Mouse (Mus musculus) kidney, postnatal 36 days (tissue): ENCODE results near the gene Bcap31.
"Not testable (repeated sequence)": the region's sequence is repeated elsewhere in the genome, so short reads cannot be mapped to it uniquely, and the experiment has no call there.

Experiments
- DNase-seq, 2 experiments: peaks; one replicate each; pipeline ENCODE4 v3.0.0; 2021 to 2022; ENCODE audit warnings: mixed read lengths in 2 of 2

Bcap31 gene

GRCm38 (mm10) chrX:73716109-73716661 is at the start of gene Bcap31, which contains the start of gene Abcd1:
TSS of gene Bcap31 (minus strand) at chrX:73716175.
TSS of gene Abcd1 (plus strand) at chrX:73716597.
- DNase-seq = peak; percentile 96 to 97

GRCm38 (mm10) chrX:73765311-73765710 is 49.3 kb upstream of the Bcap31 start:
- peak; percentile 76 to 77 for DNase-seq

- peak in 1 of 2 experiments; percentile 13 for DNase-seq
Measured at GRCm38 (mm10) chrX:73758611-73759290, 42.8 kb upstream of the Bcap31 start.

DNA sequence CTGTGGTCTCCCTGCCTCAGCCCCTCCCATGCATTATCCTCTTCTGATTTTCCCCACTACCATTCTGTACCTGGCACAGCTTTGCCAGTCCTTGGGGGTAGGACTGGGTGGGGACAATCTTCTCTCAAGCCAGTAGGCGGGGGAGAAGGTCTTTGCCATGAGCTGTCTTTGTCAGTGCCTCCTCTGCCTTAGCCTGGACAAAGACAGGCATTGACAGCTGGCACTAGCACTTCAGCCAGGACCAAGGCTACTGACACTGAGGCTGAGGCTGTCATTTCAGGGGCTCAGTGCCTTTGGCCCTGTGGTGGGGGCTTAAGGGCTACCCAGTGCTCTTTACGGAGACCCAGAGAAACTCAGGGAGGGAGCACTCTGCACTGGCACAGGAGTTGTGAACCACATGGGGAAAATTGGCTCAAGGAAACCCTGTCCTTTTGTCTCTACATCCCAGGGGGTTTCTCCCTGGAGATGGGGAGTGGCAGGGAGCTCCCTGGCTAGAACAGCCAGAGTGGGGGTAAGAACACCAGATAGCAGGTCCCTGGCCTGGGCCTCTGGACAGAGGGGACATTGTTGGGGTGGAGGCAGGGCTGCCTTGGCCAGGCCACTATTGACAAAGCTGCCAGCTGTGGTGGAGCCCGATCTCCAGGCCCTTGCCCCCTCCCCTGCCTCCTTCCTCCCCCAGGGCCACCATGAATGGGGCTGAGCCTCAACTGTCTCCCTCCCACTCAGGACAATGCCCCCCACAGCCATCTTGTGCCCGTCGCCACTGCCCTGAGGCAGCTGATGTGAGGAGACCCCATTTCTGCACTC is 40.6 kb upstream of the Bcap31 start, which contains the start of gene Plxnb3:
TSS of gene Plxnb3 (plus strand) at position 757 of the 807 bp plus-strand sequence.
- no peak for DNase-seq

GRCm38 (mm10) chrX:73748977-73749376 is 33.0 kb upstream of the Bcap31 start:
- no peak for DNase-seq

DNA sequence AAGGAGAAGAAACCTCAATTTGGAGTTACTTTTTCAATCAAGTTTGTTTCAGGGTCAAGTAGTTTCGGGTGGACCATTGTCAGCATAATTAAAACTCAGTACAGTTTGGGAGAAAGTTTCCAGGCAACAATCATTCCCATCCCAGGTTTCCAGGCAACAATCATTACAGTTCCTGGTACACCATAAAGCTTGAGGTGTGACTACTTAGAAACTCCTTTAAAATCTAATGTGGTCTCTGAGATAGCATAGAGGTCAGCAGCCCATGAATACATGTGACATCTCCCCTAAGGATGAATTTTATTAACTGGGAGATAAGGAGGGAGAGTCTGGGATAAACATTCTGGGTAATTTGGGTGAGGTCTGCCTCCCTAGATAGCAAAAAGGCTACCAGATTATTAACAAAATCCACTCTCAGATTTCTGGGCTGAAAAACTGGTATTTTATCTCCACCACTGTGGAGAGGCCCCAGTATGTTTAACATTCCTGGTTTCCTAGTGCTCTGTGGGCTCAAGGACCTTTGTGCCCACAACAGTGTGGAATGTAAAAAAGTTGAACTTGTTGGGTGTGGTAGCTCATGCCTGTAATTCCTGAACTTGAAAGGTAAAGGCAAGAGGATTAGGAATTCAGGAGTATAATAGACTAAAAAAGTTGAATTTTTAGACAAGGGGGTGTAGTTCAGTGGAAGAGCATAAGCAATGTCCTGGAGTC is 29.0 kb upstream of the Bcap31 start:
- DNase-seq = no peak

DNA sequence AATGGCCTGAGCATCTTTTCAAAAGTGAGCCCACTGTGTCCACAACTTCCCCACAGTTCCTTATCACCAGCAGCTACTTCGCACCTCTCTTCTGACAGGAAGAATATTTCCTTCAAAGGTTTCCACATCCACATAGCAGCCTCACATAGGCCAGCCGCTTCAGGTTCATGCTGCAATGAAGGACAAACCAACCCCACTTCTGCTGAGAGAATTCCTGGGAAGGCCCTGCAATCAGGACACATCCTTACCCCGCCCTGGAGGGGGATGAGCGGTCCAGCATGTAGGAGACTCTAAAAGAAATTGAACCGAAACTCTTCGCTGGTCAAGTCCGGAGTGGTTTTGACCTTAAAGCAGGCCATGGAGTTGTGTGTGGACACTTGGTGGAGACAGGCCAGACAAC is 23.9 kb upstream of the Bcap31 start:
- DNase-seq = not testable (repeated sequence)

DNA sequence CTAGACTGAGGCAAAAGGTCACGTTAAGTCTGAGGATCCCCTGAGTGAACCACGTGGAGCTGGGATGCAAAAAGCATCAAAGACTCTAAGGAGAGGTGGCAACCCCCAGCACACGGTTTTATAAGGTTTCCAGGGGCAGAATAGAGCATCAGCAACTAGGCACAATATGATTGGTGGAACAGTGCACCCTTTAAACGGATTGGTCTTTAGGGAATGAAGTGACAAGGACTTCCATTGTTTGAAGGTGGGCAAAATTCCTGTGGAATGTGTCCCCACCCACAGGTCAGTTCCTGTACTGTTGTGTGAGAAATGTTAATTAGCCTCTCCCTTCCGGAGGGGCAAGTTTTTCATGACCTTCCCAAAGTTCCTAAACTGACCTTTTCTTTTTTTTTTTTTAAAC is 23.2 kb upstream of the Bcap31 start:
- no peak for DNase-seq

DNA sequence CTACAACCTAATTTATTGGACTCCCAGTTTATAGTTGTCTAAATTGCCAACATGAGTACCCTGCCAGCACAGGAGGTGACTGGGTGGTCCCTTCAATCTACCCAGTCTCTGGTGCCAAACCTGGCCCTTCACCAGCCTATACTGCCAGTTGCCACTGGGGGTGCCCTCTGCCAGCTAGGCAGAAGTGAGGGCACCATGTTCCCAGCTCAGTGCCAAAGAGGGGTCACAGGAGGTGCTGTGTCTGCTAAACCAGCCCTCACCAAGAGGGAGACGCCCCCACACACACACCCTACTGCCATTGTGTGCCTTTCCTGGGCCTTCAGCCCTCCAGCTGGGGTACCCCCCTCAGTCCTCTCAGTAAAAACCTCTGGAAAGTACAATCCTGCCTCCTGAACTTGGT is 22.2 kb upstream of the Bcap31 start:
- peak in 1 of 2 experiments; percentile 9 for DNase-seq

GRCm38 (mm10) chrX:73730908-73731307 is 14.9 kb upstream of the Bcap31 start:
- DNase-seq = no peak

DNA sequence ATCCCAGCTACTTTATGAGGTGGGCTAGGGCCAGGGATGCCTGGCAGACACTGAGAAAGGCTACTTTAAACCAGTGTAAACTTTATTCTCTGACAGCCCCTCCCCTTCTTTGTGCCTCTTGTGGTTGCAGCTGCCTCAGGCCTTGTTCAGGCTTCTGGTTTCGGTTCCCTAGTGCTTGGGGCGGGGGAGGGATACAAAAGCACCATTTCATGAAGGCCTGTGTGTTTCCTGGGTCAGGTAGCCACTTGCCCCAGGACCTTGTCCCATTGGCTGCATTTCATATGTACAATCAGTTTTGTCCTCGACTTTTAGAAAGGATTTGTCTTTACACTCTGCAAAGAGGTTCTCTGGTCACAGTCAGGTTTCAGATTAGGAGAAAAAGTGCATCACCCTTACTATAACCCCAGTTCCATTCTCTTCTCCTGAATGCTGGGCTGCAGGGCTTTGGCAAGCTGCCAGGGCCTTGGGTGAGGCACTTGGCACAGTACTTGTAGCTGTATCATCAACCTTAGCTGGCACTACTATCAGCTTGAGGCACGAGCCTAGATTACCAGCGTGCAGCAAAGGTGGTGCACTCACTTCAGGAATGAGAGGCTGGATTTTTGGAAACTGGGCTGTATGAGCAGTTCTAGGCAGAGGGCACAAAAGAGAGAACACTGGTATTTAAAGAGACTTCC is 2.8 kb upstream of the Bcap31 start:
- DNase-seq = peak; percentile 40 to 69

DNA sequence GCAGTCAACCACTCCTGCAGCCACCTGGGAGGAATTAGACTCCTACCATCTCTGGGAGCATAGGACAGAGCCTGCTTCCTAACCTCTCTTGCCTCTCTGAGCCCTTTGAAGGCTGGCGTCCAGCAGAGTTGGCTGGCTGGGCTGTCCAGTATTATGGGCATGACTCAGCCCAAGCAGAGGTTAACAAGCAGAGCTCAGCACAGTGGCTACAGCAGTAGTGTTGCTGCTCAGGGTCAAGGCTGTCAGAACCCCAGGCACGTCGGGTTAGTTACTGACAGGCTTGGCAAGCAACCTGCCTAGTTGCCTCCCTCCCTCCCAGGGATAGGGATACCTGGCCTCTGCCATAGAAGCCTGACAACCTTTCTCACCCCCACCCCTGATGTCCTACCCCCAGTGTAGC is 2.3 kb upstream of the Bcap31 start:
- no peak for DNase-seq

- peak in 1 of 2 experiments; percentile 22 for DNase-seq
Measured at GRCm38 (mm10) chrX:73717667-73718066, 1.7 kb upstream of the Bcap31 start.

DNA sequence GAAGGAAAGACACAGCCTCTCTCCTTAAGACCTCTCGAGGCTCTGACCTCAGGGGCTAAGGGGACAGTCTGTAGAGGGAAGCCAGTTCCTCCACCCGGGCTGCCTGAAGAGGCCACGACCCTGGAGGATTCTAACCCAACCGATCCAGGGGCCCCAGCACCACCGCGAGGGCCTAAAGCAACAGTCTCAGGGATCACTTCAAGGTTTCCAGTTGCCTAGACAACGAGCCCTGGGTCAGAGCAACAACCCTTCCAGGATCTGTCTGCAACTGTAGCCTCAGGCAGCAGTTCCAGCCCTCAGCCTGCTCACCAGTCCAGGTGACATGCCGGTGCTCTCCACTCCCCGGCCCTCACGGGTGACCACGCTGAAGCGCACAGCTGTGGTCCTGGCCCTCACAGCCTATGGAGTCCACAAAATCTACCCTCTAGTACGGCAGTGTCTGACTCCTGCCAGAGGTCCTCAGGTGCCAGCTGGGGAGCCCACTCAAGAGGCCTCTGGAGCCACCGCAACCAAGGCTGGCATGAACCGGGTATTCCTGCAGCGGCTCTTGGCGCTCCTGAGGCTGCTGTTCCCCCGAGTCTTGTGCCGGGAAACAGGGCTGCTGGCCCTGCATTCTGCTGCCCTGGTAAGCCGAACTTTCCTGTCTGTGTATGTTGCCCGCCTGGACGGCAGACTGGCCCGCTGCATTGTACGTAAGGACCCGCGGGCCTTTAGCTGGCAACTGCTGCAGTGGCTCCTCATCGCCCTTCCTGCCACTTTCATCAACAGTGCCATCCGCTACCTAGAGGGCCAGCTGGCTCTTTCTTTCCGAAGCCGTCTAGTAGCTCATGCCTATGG is 952 bp upstream of the Bcap31 start:
- DNase-seq = no peak

DNA sequence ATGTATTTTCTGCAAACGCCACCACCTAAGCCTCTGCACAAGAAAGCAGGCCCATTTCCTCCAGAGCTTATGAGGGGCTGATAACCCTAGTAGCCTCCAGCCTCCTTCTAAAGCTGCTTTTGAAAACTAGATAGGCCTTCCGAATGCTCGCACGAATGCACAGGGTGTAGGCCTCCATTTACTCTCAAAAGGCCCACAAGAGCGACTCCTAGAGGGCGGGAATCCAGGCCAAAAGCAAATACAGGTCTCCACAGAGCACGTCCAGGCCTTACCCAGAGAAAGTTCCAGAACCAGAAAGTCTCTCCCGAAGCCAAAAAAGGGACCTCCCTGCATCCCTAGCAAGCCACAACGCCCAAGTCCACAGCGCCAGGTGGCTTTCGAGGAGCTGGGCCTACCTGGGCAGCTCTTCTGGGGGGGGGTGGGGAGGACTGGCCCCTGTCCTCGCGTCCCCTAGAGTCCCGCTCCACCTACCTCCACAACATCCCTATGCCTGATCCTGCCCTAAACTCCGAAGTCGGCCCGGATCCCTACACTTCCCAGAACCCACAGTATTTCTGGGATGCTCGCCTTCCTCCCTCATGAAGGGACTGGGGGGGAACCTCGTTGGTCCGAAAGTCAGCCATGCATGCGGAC is 383 bp downstream of the Bcap31 start:
- peak; percentile 49 to 67 for DNase-seq

- DNase-seq = no peak
Measured at GRCm38 (mm10) chrX:73700472-73700871, 15.5 kb downstream of the Bcap31 start.

- peak; percentile 50 to 75 for DNase-seq
Measured at GRCm38 (mm10) chrX:73690917-73691629, 24.9 kb downstream of the Bcap31 start.

- DNase-seq = peak; percentile 65 to 84
Measured at GRCm38 (mm10) chrX:73685629-73686028, 30.3 kb downstream of the Bcap31 start.

GRCm38 (mm10) chrX:73684978-73685377 is 31.0 kb downstream of the Bcap31 start:
- DNase-seq = peak; percentile 37 to 48

DNA sequence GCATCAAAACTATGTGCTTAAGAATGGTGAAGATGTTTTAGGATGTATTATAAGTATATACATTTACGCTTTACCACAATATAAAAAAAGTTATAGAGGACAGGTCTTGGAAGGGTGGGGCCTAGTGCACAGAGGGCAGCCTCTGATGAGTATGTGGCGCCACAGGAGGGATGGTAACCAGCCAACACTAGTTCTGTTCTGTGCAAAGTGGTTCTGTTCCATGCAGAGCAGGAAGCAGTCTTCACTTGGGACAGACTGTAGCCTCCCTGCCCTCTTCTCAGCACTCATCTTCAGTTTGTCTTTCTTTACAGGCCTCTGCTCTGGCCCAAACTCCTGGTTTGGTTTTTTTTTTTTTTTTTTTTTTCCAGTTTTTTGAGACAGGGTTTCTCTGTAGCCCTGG is 31.8 kb downstream of the Bcap31 start:
- no peak for DNase-seq
